ENCODE assay signal across 1 mouse cellular context in genomic region chr6:86383370-86383769, GRCm38 (mm10).
TF ChIP-seq lines count a peak whose summit lies in the region.

No protein-coding gene starts in this region.

TF ChIP-seq in MEL, 35 proteins besides CTCF, POLR2A, EP300 and RAD21:
- TF ChIP-seq USF2 (IDR thresholded peaks at IDR 0.05; ENCODE audit: borderline replicate concordance in 1 of 2, insufficient read depth in 1 of 2, low read depth in 1 of 2, low read length in 2 of 2), result no peak
- no peak for TF ChIP-seq TAL1 (IDR thresholded peaks at IDR 0.05; ENCODE audit: low read length)
- no peak for TF ChIP-seq RCOR1 (IDR thresholded peaks at IDR 0.05; ENCODE audit: low read depth, low read length)
- TF ChIP-seq MAX (IDR thresholded peaks at IDR 0.05; ENCODE audit: low read length), result no peak
- TF ChIP-seq MYC (IDR thresholded peaks at IDR 0.05; ENCODE audit: low read depth, low read length), result no peak
